Mouse (Mus musculus) erythroblast, embryonic 14.5 days (primary cell): ENCODE measurements around the gene Meis1. TPM values are rescaled to one million over a fixed set of nuclear protein-coding genes. Genes with fewer than 3 reads are reported as not detected.

Experiments used
- H3K27me3 ChIP-seq: 2 replicates; pipeline ENCODE4 v1.6.1; 2012; ENCODE audit warnings: inconsistent platforms; ENCODE audit not compliant: control insufficient read depth
- H3K36me3 ChIP-seq: 2 replicates; pipeline ENCODE4 v1.6.1; 2012; ENCODE audit warnings: mild to moderate bottlenecking, inconsistent platforms; ENCODE audit not compliant: control insufficient read depth
- H3K4me1 ChIP-seq: 2 replicates; pipeline ENCODE4 v1.6.1; 2012; ENCODE audit warnings: inconsistent platforms; ENCODE audit not compliant: control insufficient read depth
- H3K4me3 ChIP-seq: replicated peaks from 2 replicates; pipeline ENCODE3; 2012; ENCODE audit warnings: moderate library complexity, mild to moderate bottlenecking, inconsistent platforms
- H3K9me3 ChIP-seq: 2 replicates; pipeline ENCODE4 v1.6.1; 2012; ENCODE audit warnings: low read length, inconsistent platforms, mixed read lengths; ENCODE audit not compliant: control insufficient read depth
- GATA1 ChIP-seq: IDR thresholded peaks from 2 replicates; pipeline ENCODE4 v1.6.1; 2012; ENCODE audit warnings: low read length, inconsistent platforms, mixed read lengths
- TAL1 ChIP-seq: IDR thresholded peaks from 3 replicates; pipeline ENCODE4 v1.6.1; 2012; ENCODE audit warnings: low read length, inconsistent platforms, mixed read lengths
- polyA plus RNA-seq: library from polyadenylated mRNA; stranded (reverse); fragments of >175 nt; gene quantifications from 2 replicates; pipeline ENCODE4 v1.2.3, GENCODE M21; 2012

Meis1 gene
- polyA plus RNA-seq, 1 experiment = 0.06 TPM

DNA sequence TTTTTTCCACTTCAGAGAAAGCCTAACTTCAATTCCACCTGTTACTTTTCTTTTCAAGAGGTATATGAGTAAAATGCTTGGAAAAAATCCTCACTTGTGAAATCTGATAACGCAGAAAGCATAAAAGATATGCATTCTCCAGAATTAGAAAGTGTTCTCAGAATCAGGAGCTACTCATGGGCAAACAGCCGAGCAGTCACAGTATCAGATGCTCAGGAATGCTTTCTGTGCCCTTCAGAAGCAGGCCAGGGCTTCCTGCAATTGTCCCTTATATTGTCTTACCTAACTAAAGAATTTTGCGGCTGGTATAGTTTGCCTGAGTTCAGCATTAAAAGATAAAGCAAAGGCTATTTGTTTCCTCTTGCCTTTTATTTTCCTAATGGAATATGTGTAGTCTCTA is 71.4 kb downstream of the Meis1 start:
- H3K4me1 ChIP-seq = no peaks in the 10 kb centered on the region
- no peak for TF ChIP-seq TAL1
- TF ChIP-seq GATA1 = no peak

DNA sequence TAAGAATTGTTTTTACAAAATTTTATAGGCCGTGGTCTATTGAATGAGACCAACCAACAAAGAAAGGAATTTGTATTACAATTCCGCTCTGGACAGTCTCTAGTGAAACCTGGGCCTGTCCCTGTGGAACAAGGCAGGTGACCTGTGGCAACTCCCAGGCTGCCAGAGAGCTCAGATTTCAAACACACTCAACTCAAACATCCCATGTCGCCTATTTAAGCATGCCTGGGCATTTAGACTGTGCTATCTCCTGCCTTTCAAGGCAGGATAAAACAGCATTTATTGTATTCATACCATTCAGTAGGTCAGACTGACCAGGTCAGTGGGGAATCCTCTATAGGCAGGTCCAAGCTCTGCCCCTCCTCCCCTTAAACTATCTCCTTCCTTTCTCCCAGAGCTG is 73.0 kb downstream of the Meis1 start:
- Histone ChIP-seq H3K4me3 (no peak overlapping the region), H3K27me3 (no peaks in the 10 kb centered on the region), H3K9me3 (no peaks in the 10 kb centered on the region), H3K4me1 (no peaks in the 10 kb centered on the region), H3K36me3 (no peaks in the 10 kb centered on the region)
- TF ChIP-seq GATA1 (no peak), TAL1 (no peak)

More for the DNA sequence above, 71.4 kb downstream of the Meis1 start:
- Histone ChIP-seq H3K9me3 (no peaks in the 10 kb centered on the region), H3K36me3 (no peaks in the 10 kb centered on the region), H3K4me3 (no peak overlapping the region), H3K27me3 (no peaks in the 10 kb centered on the region)

DNA sequence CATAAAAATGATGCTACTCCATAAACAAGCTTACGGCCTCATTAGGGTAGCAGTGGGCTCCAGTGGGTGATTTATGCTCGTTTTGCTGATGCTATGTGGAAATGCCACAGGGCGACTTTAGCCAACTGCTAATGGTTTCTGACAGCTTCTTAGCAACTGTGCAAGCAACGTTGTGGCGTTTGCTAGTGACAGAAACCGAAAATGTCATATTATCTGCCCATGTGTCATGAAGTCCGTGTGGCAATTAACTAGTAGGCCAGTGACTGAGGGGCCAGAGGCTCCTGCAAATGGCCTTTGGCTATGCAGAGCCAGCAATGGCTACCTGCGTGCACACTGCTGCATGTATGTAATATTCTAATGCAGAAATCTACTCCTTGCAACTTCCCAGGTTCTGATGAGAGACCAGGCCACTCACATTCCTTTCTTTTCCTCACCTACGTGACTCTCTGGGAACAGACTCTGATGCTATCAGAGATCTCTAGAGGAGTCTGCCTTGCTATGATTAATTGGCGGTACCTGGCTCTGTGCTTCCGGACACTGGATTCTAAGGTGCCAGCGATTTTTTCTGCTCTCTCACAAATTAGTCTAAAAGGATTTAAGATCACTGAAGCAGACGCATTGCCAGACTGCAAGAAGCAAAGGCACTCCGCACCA is 73.7 kb downstream of the Meis1 start:
- Histone ChIP-seq H3K9me3 (no peaks in the 10 kb centered on the region), H3K4me1 (no peaks in the 10 kb centered on the region), H3K27me3 (no peaks in the 10 kb centered on the region), H3K4me3 (no peak overlapping the region), H3K36me3 (no peaks in the 10 kb centered on the region)
- no peak for TF ChIP-seq TAL1

DNA sequence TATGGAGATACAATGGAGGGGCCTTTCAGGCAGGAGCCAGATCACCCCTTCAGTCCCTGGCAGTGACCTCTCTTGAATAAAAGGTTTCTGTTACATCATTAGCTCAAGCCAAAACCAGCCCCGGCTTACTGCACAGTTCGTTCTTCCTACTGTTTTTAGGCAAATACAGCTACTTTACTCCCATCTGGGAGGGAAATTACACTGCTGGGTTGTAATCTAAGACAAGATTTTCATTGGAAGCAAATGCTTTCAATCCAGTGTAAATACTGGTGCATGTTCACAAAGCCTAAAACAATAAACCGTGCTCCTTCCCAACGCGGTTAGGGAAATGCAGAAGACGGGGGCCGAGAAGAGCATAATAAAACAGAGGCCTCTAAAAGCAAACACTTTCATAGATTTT is 74.6 kb downstream of the Meis1 start:
- no peaks in the 10 kb centered on the region for H3K4me1 ChIP-seq
- no peak for TF ChIP-seq GATA1
- TF ChIP-seq TAL1 = no peak
- H3K4me3 ChIP-seq = no peak overlapping the region
- no peaks in the 10 kb centered on the region for H3K27me3 ChIP-seq
- H3K9me3 ChIP-seq = no peaks in the 10 kb centered on the region
- no peaks in the 10 kb centered on the region for H3K36me3 ChIP-seq

DNA sequence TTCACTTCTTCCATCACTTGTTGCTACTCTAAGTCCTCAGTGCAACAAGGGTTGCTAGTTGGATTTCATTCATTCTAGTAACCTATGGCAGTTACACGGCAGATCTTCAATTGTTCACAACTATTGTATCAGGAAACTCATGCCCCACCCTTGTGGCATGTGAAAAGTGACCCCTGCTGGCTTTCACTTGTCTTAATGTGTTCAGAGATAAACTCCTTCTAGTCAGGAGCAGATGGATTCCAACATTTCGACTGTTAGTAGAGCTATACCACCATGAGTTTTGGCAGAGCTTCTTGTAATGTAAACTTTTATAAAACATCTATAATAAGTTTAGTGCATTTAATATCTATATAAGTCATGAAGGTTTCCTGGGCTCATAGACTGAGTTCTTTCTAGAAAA is 75.8 kb downstream of the Meis1 start:
- Histone ChIP-seq H3K4me1 (no peaks in the 10 kb centered on the region), H3K9me3 (no peaks in the 10 kb centered on the region), H3K4me3 (no peak overlapping the region), H3K27me3 (no peaks in the 10 kb centered on the region), H3K36me3 (no peaks in the 10 kb centered on the region)
- no peak for TF ChIP-seq TAL1
- TF ChIP-seq GATA1 = no peak

DNA sequence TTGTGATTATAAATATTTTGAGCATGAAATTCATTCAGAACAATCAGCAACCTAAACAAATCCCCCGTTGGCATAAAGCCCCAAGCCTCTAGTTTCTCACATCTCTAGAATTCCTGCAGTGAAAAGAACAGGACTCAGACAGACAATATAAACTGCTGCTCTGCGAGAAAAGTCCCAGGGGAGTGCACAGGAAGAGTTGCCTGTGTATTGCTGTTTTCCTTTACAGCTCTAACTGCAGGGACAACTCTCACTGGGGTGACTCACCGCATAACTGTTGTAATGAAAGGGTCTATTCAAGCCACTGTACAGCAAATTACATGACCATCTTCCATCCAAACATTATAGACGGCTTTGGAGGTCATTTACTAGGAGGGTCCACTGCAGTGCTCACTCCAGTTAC is 77.9 kb downstream of the Meis1 start:
- TF ChIP-seq GATA1 (no peak), TAL1 (no peak)
- no peak overlapping the region for H3K4me3 ChIP-seq
- H3K27me3 ChIP-seq = no peaks in the 10 kb centered on the region
- no peaks in the 10 kb centered on the region for H3K36me3 ChIP-seq
- no peaks in the 10 kb centered on the region for H3K9me3 ChIP-seq
- no peaks in the 10 kb centered on the region for H3K4me1 ChIP-seq

DNA sequence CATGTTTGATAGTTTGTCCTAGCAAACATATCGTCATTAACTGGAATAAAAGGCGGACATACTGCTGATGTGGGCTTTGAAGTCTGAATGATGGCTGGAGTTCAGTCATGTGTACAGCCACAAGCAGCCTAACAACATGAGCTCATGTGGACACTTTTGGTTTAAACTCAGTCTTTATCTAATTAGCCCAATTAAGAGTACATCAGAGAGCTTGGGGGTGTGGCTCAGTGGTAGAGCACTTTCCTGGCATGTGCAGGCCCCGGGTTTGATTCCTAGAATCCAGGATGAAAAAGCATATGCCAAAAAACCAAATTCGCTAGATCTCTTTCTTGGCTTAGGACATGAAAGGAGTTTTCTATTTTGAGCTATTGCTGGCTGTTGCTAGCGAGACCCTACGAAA is 83.9 kb downstream of the Meis1 start:
- Histone ChIP-seq H3K36me3 (no peaks in the 10 kb centered on the region), H3K4me1 (no peaks in the 10 kb centered on the region)
- TF ChIP-seq GATA1 (no peak), TAL1 (no peak)

DNA sequence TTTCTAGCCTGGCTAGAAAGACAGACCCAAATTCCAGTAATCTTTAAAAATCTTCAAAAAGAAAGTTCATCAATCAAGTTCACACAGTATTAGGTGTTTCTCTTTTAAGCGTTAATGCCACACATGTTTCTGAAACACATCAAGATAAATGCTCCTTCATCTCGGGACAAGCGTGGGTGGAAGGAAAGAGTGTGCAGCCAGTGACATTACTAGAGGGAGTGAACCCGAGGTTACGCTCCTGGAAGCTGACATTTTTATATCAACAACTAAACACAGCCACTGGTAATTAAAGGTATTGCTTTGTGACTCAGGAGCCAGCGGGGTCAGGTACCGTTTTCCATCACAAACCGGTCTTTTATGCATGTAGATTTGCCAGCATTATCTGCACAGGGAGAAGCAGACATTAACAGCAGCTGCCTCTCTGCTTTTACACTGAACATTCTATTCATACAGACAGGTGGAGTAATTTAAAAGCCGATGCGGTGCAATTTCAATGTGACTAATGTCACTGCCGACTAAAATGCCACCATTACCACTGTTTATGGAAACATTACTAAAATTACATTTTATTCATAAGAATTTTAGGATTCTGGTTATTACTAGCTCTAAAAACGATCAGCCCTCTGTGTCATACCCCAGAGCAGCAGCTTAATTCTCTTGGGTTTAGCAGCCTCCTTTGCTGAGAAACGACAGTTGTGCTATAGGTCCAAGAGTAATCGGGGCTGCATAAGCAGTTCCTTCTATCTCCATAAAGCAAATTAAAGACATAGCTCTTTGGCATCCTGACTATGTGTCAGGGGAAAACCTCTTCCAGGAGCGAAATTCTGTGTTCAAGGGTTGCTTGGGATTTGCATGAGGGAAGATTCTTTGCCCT is 87.5 kb downstream of the Meis1 start:
- no peaks in the 10 kb centered on the region for H3K36me3 ChIP-seq
- no peaks in the 10 kb centered on the region for H3K9me3 ChIP-seq
- H3K27me3 ChIP-seq = no peaks in the 10 kb centered on the region
- TF ChIP-seq TAL1 (no peak), GATA1 (no peak)
- no peak overlapping the region for H3K4me3 ChIP-seq
- no peaks in the 10 kb centered on the region for H3K4me1 ChIP-seq

More for the DNA sequence above, 83.9 kb downstream of the Meis1 start:
- Histone ChIP-seq H3K27me3 (no peaks in the 10 kb centered on the region), H3K4me3 (no peak overlapping the region), H3K9me3 (no peaks in the 10 kb centered on the region)

DNA sequence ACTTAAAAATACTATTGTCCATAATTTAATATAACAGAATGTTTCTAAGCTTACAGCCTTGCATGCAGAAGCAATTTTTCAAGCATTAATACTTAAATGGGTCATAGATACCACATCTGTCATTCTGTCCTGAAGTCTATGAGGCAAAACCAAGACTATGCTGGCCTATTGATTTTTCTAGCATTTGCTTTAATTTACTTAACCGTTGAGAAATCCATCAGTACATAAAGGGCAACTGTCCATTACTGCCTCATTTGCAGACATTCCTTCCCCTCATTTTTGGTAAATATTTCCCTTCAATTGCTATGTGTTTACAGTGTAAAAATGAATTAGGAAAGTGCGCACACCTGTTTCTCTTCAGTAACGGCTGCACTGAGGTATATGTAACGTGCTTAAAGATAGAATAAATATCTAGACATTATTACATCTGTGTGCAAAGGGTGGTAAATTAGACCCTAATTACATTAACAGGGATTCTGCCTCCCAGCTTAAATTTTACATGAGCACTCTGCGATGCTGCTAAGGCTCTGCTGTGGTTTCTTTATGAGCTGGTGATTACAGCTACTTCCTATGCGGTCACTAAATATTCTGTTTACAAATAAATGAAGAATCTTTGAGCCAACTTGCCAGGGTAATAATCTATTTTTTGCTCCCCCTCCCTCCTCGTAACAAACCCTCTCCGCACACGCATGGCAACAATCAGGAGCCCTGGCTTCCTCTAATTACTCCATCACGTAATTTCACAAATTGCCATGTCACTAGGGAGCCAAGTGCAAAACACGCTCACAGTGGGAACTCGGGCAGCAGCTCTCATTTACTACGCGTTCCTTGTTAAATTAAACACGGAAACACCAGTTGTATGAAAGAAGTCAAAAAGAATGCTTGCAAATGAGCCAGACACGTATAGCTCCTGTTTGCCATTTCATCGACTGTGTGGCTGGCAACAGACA is 88.7 kb downstream of the Meis1 start:
- no peaks in the 10 kb centered on the region for H3K27me3 ChIP-seq
- H3K9me3 ChIP-seq = no peaks in the 10 kb centered on the region
- H3K4me3 ChIP-seq = no peak overlapping the region
- no peak for TF ChIP-seq TAL1
- no peak for TF ChIP-seq GATA1
- H3K4me1 ChIP-seq = no peaks in the 10 kb centered on the region
- no peaks in the 10 kb centered on the region for H3K36me3 ChIP-seq
